Mouse (Mus musculus): ENCODE results near the gene Cpb1. TPM values are rescaled to one million over a fixed set of nuclear protein-coding genes. Genes with fewer than 3 reads are reported as not detected.

Cpb1 gene
- polyA plus RNA-seq (2015; fragmentation: Nextera tagmentation; extraction: Ambion mirVana), result 0.22 and 2.1 TPM in 2 replicates

DNA sequence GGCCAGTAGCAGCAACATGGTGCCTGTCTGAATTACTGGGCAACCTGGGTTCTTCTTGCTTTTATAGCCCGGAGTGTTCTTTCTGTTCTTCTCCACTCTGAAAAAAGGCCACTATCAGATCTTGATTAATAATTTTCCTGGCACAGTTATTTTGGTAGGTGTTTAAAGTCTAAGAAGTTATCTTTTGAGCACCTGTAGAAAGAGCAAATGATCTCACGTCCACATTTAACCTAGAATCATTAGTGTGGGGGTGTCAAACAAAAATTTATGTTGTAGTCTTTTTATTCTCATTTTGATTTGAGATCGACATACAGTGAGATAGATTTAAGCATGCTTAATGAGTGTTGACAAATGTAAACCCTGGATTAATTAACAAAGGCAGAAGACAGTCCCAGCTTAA, at the start of gene Cpb1:
Cpb1 (minus strand) TSS at position 101 of the 400 bp plus-strand sequence.
- 59% methylated on average over 3 of the region's 3 CpGs for WGBS (ENCODE audit: insufficient replicate concordance)
- Histone ChIP-seq H3K4me1 (ENCODE audit: control insufficient read depth, low read depth, low read length) (no peaks in the 10 kb centered on the region), H3K27me3 (ENCODE audit: control insufficient read depth, insufficient read depth, low read depth, low read length) (no peaks in the 10 kb centered on the region), H3K9ac (ENCODE audit: low read depth, low read length) (no peak within 1 kb of the TSS), H3K36me3 (ENCODE audit: control insufficient read depth, insufficient read depth) (no peaks in the 10 kb centered on the region), H3K4me2 (ENCODE audit: low read depth, low read length) (no peak within 1 kb of the TSS), H3K9me3 (replicated peaks; ENCODE audit: control insufficient read depth, low read length) (no peaks in the 10 kb centered on the region), H3K4me3 (ENCODE audit: low read depth, low read length) (no peak within 1 kb of the TSS), H3K27ac (ENCODE audit: low read length) (no peak within 1 kb of the TSS)
- no peak for ATAC-seq (ENCODE audit: low read depth)

DNA sequence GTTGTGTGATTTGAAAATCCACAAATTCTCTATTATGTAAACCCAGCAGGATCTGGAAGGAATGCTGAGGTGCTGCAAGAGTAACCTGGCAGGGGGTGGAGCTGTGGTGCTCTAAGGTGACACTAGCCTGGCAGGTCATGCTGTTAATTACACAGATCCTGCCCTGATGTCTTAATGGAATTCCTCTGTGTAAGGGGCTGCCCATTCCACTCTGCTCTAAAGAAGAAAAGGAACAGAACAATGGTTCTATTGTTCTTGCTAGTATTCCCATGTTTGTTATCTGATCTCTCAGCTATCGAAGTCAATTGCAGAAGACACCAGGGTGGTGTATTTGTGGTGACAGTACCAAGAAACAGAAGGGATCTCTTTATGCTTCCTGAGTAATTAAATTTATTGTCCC, 41.7 kb upstream of the Cpb1 start:
- Histone ChIP-seq H3K36me3 (ENCODE audit: control insufficient read depth, insufficient read depth) (no peaks in the 10 kb centered on the region), H3K9ac (ENCODE audit: low read depth, low read length) (no peak overlapping the region), H3K9me3 (replicated peaks; ENCODE audit: control insufficient read depth, low read length) (no peaks in the 10 kb centered on the region), H3K27me3 (ENCODE audit: control insufficient read depth, insufficient read depth, low read depth, low read length) (no peaks in the 10 kb centered on the region), H3K4me3 (ENCODE audit: low read depth, low read length) (no peak overlapping the region), H3K4me1 (ENCODE audit: control insufficient read depth, low read depth, low read length) (no peaks in the 10 kb centered on the region), H3K27ac (ENCODE audit: low read length) (no peak overlapping the region), H3K4me2 (ENCODE audit: low read depth, low read length) (no peak overlapping the region)
- 21% methylated on average over 1 of the region's 1 CpGs for WGBS (ENCODE audit: insufficient replicate concordance)
- no peak for ATAC-seq (ENCODE audit: low read depth)

DNA sequence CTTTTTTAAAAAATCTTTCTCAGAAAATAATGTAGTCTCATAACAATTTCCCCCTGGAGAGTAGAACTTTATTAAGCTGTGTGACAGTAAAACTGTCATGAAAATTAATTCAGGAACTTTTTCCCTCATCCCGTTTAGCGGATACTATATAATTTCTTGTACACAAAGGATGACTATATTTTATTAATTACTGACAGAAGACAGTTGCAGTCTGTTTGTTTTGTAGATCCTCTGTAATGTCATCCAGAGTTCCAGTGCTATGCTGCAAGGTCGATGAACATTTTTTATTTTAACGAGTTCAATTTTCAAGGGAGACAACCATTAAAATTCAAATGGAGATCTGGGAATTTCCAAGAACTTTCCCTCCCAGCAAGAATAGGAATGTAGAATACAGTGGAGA, 33.6 kb upstream of the Cpb1 start:
- H3K4me2 ChIP-seq (ENCODE audit: low read depth, low read length), result no peak overlapping the region
- no peak overlapping the region for H3K27ac ChIP-seq (ENCODE audit: low read length)
- H3K4me1 ChIP-seq (ENCODE audit: control insufficient read depth, low read depth, low read length), result no peaks in the 10 kb centered on the region
- no peaks in the 10 kb centered on the region for H3K36me3 ChIP-seq (ENCODE audit: control insufficient read depth, insufficient read depth)
- no peak overlapping the region for H3K9ac ChIP-seq (ENCODE audit: low read depth, low read length)
- WGBS (ENCODE audit: insufficient replicate concordance), result 74% methylated on average over 4 of the region's 4 CpGs
- no peak overlapping the region for H3K4me3 ChIP-seq (ENCODE audit: low read depth, low read length)
- H3K27me3 ChIP-seq (ENCODE audit: control insufficient read depth, insufficient read depth, low read depth, low read length), result no peaks in the 10 kb centered on the region
- H3K9me3 ChIP-seq (replicated peaks; ENCODE audit: control insufficient read depth, low read length), result no peaks in the 10 kb centered on the region
- no peak for ATAC-seq (ENCODE audit: low read depth)

DNA sequence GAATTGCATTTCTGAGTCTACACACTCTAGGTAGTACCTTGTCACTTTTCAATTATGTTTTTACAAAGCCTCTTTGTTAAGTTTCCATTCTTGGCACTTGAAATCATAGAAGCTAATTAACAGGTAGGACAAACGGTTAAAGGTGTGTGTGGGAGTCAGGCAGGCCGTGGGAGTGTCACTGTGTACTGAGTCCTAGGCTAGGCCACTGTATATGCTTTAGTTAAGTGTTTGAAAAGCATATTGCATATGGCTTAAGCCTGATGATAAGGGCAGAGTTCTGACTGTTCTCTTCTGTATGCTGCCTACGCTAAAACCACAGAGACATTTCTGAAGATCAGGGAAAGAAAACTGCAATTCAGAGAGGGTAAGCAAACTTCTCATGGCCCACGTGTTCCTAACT, 31.7 kb upstream of the Cpb1 start:
- H3K9me3 ChIP-seq (replicated peaks; ENCODE audit: control insufficient read depth, low read length), result no peaks in the 10 kb centered on the region
- no peak for ATAC-seq (ENCODE audit: low read depth)
- H3K27ac ChIP-seq (ENCODE audit: low read length), result no peak overlapping the region
- no peaks in the 10 kb centered on the region for H3K27me3 ChIP-seq (ENCODE audit: control insufficient read depth, insufficient read depth, low read depth, low read length)
- no peak overlapping the region for H3K4me2 ChIP-seq (ENCODE audit: low read depth, low read length)
- H3K9ac ChIP-seq (ENCODE audit: low read depth, low read length), result no peak overlapping the region
- H3K36me3 ChIP-seq (ENCODE audit: control insufficient read depth, insufficient read depth), result no peaks in the 10 kb centered on the region
- WGBS (ENCODE audit: insufficient replicate concordance), result 54% methylated on average over 4 of the region's 4 CpGs
- no peak overlapping the region for H3K4me3 ChIP-seq (ENCODE audit: low read depth, low read length)
- H3K4me1 ChIP-seq (ENCODE audit: control insufficient read depth, low read depth, low read length), result no peaks in the 10 kb centered on the region

DNA sequence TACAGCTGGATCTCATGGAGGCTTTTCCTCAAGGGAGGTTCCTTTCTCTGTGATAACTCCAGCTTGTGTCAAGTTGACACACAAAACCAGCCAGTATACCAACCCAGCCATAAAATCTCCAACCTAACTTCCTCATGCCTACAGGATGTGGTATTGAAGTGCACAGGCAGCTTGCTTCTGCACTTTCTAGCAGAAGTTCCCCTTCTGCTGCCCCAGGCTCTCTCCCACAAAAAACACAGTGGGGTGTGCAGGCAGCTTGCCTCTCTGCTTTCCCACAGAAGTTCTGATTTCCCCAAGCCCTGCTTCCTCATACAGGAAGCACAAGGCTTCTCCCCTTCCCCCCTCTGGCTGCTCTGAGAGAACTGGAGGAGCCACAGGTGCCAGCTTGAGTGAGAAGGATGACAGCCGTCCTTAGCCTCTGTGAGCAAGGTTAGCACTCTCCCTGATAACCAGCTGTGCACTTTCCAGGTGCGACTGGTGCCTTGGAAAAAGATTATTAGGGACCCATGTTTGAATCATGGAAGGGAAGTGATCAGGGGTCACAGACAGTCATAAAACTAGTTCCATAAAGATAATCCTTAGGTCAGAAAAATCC, 29.3 kb upstream of the Cpb1 start:
- Histone ChIP-seq H3K4me2 (ENCODE audit: low read depth, low read length) (no peak overlapping the region), H3K27me3 (ENCODE audit: control insufficient read depth, insufficient read depth, low read depth, low read length) (no peaks in the 10 kb centered on the region), H3K36me3 (ENCODE audit: control insufficient read depth, insufficient read depth) (no peaks in the 10 kb centered on the region), H3K9me3 (replicated peaks; ENCODE audit: control insufficient read depth, low read length) (no peaks in the 10 kb centered on the region), H3K4me1 (ENCODE audit: control insufficient read depth, low read depth, low read length) (no peaks in the 10 kb centered on the region), H3K9ac (ENCODE audit: low read depth, low read length) (no peak overlapping the region), H3K27ac (ENCODE audit: low read length) (no peak overlapping the region), H3K4me3 (ENCODE audit: low read depth, low read length) (no peak overlapping the region)
- 0 out of 2 replicates have a peak, but pooled peaks have one; percentile 21 for ATAC-seq (ENCODE audit: low read depth)
- 8% methylated on average over 2 of the region's 2 CpGs for WGBS (ENCODE audit: insufficient replicate concordance)

DNA sequence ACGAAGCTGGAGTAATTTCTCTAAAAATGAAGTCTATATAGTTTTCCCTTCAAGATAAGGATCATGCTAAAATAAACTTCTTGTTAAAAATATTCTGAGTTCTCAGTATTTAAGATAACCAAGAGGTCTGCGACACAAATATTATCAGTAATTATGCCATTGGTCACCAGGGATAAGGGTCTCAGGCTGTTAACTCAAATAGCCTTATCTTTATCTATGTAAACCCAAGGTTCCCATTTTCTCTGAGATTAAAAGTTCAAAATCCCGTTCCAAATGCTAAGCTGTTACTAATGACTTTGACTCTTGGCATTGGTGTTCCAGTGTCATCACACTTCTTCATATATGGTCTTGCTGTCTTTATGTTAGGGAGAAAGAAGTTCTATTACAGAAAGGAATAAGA, 20.0 kb upstream of the Cpb1 start:
- WGBS (ENCODE audit: insufficient replicate concordance), result 25% methylated on average over 3 of the region's 3 CpGs

DNA sequence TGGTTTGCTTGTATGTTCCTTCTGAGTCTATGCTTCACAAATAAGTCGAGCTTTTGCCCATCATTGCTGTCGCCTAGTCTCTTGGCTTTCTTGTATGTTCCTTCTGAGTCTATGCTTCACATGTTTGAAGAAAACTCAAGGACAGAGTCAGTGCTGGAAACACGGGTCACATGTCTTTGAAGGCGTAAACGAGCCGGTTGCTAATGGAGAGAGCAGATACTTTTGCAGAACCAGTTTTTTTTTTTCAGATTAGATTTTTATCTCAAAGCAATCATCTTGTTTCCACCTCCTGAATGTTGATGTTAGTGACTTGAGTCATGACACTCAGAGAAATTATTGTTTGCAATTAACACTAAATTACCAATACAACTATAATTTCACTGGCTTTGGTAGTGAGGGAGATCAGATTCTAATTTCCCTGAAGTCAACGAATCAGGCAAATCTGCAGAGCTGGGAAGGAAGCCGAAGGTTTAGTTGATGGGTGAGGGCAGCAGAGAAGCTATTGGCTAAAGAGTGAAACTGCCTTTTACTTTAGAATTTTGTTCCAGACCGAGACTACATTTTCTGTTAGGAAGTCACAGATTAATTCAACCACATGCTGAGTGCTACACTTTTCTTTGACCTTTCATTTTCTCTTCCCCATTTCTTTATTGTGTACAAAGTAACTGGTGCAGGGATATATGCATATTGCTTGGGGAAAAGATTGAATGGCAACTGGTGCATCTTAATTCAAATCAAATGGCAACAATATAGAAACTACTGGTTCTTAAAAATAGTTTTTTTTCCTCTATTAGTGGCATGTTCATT, 19.2 kb upstream of the Cpb1 start:
- no peaks in the 10 kb centered on the region for H3K36me3 ChIP-seq (ENCODE audit: control insufficient read depth, insufficient read depth)
- 62% methylated on average over 9 of the region's 9 CpGs for WGBS (ENCODE audit: insufficient replicate concordance)

More for the DNA sequence above, 20.0 kb upstream of the Cpb1 start:
- Histone ChIP-seq H3K27me3 (ENCODE audit: control insufficient read depth, insufficient read depth, low read depth, low read length) (no peaks in the 10 kb centered on the region), H3K27ac (ENCODE audit: low read length) (no peak overlapping the region), H3K9ac (ENCODE audit: low read depth, low read length) (no peak overlapping the region), H3K4me2 (ENCODE audit: low read depth, low read length) (no peak overlapping the region), H3K4me3 (ENCODE audit: low read depth, low read length) (no peak overlapping the region), H3K36me3 (ENCODE audit: control insufficient read depth, insufficient read depth) (no peaks in the 10 kb centered on the region), H3K9me3 (replicated peaks; ENCODE audit: control insufficient read depth, low read length) (no peaks in the 10 kb centered on the region), H3K4me1 (ENCODE audit: control insufficient read depth, low read depth, low read length) (no peaks in the 10 kb centered on the region)
- ATAC-seq (ENCODE audit: low read depth), result no peak

DNA sequence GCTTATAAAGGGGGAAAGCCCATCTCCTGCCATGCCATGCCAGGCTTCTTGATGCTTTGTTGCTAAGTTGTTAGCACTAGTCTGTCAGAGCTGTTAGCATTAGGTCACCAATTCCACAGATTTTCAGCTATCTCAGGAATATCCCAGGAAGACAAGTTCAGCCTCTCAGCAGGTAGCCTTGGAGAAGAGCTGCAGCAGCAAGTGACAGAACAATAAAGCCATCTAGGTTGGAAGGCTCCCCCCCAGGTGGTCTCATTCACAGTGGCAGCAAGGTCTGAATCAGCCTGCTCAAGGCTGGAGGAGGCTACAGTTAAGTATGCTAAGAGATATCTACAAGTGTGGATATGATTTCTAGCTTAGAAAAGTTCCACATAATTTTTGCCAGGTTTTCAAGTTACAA, 15.8 kb upstream of the Cpb1 start:
- H3K4me3 ChIP-seq (ENCODE audit: low read depth, low read length), result no peak overlapping the region

More for the DNA sequence above, 19.2 kb upstream of the Cpb1 start:
- Histone ChIP-seq H3K4me2 (ENCODE audit: low read depth, low read length) (no peak overlapping the region), H3K9ac (ENCODE audit: low read depth, low read length) (no peak overlapping the region), H3K4me1 (ENCODE audit: control insufficient read depth, low read depth, low read length) (no peaks in the 10 kb centered on the region), H3K4me3 (ENCODE audit: low read depth, low read length) (no peak overlapping the region), H3K9me3 (replicated peaks; ENCODE audit: control insufficient read depth, low read length) (no peaks in the 10 kb centered on the region), H3K27me3 (ENCODE audit: control insufficient read depth, insufficient read depth, low read depth, low read length) (no peaks in the 10 kb centered on the region), H3K27ac (ENCODE audit: low read length) (no peak overlapping the region)
- no peak for ATAC-seq (ENCODE audit: low read depth)

DNA sequence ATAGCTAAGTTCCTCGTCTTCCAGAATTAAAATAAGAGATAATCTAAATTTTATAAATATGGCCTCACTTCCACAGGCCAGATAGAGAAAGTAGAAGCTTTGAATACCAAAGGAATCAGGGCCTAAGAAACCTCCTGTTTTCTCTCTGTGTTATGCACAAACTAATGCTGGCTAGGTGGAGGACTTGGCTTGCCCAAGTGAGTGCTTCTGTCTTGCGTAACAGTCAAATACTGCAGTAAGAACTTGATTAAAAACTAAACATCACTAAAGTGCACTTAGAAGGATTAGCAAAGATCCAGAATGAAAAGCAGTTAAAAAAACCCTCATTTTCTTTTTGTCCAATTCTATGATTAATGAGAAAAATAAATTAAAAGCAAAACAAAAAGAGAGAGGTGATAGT, 13.2 kb upstream of the Cpb1 start:
- no peak overlapping the region for H3K27ac ChIP-seq (ENCODE audit: low read length)
- WGBS (ENCODE audit: insufficient replicate concordance), result 70% methylated on average over 2 of the region's 2 CpGs

More for the DNA sequence above, 15.8 kb upstream of the Cpb1 start:
- ATAC-seq (ENCODE audit: low read depth), result no peak
- no peaks in the 10 kb centered on the region for H3K36me3 ChIP-seq (ENCODE audit: control insufficient read depth, insufficient read depth)
- H3K9ac ChIP-seq (ENCODE audit: low read depth, low read length), result no peak overlapping the region
- no peaks in the 10 kb centered on the region for H3K4me1 ChIP-seq (ENCODE audit: control insufficient read depth, low read depth, low read length)
- H3K4me2 ChIP-seq (ENCODE audit: low read depth, low read length), result no peak overlapping the region
- H3K27me3 ChIP-seq (ENCODE audit: control insufficient read depth, insufficient read depth, low read depth, low read length), result no peaks in the 10 kb centered on the region
- no peaks in the 10 kb centered on the region for H3K9me3 ChIP-seq (replicated peaks; ENCODE audit: control insufficient read depth, low read length)
- H3K27ac ChIP-seq (ENCODE audit: low read length), result no peak overlapping the region

More for the DNA sequence above, 13.2 kb upstream of the Cpb1 start:
- no peak for ATAC-seq (ENCODE audit: low read depth)
- H3K9ac ChIP-seq (ENCODE audit: low read depth, low read length), result no peak overlapping the region
- no peak overlapping the region for H3K4me3 ChIP-seq (ENCODE audit: low read depth, low read length)
- no peaks in the 10 kb centered on the region for H3K9me3 ChIP-seq (replicated peaks; ENCODE audit: control insufficient read depth, low read length)
- H3K27me3 ChIP-seq (ENCODE audit: control insufficient read depth, insufficient read depth, low read depth, low read length), result no peaks in the 10 kb centered on the region
- H3K4me2 ChIP-seq (ENCODE audit: low read depth, low read length), result no peak overlapping the region
- H3K36me3 ChIP-seq (ENCODE audit: control insufficient read depth, insufficient read depth), result no peaks in the 10 kb centered on the region
- H3K4me1 ChIP-seq (ENCODE audit: control insufficient read depth, low read depth, low read length), result no peaks in the 10 kb centered on the region

Data from liver, embryonic 16.5 days (tissue).